Mouse (Mus musculus): ENCODE data around the gene Rab3a.

GRCm38 (mm10) chr8:70715086-70715485, 39.4 kb upstream of the Rab3a start:
- no peak for TF ChIP-seq POLR2A (IDR thresholded peaks at IDR 0.05; ENCODE audit: insufficient read length, low read depth)
- TF ChIP-seq POLR2AphosphoS2 (IDR thresholded peaks at IDR 0.05; ENCODE audit: insufficient read length, low read depth) = no peak
- no peak for TF ChIP-seq MAX (IDR thresholded peaks at IDR 0.05; ENCODE audit: low read depth)
- no peak for TF ChIP-seq E2F4 (IDR thresholded peaks at IDR 0.05; ENCODE audit: insufficient read depth)
- TF ChIP-seq TCF12 (IDR thresholded peaks at IDR 0.05; ENCODE audit: insufficient read depth, poor library complexity, severe bottlenecking) = no peak
- no peak for TF ChIP-seq USF1 (IDR thresholded peaks at IDR 0.05; ENCODE audit: low read depth)
- no peak for TF ChIP-seq MYOD1 (IDR thresholded peaks at IDR 0.05; ENCODE audit: control insufficient read depth in 1 of 3, insufficient read length in 2 of 3, low read depth in 2 of 3)
- no peak for TF ChIP-seq SRF (IDR thresholded peaks at IDR 0.05; ENCODE audit: control insufficient read depth, insufficient read length, low read depth)
- TF ChIP-seq CEBPB (IDR thresholded peaks at IDR 0.05; ENCODE audit: insufficient read depth, poor library complexity, severe bottlenecking) = no peak
- TF ChIP-seq MYOG (IDR thresholded peaks at IDR 0.05; ENCODE audit: control insufficient read depth in 1 of 3, insufficient read depth in 1 of 3, insufficient read length in 2 of 3, low read depth in 2 of 3) = no peak
- TF ChIP-seq REST (IDR thresholded peaks at IDR 0.05; ENCODE audit: insufficient read depth, insufficient read length) = no peak
- TF ChIP-seq TCF3 (IDR thresholded peaks at IDR 0.05; ENCODE audit: insufficient read length, low read depth) = no peak

Measured in myocyte (in vitro differentiated cells).